Mouse (Mus musculus): ENCODE results near the gene Alkbh4.
A peak's percentile ranks its signal among the peaks of the same experiment; 100 is the strongest.
"Not testable (repeated sequence)": the region's sequence is repeated elsewhere in the genome, so short reads cannot be mapped to it uniquely, and the experiment has no call there.

Alkbh4 gene

DNA sequence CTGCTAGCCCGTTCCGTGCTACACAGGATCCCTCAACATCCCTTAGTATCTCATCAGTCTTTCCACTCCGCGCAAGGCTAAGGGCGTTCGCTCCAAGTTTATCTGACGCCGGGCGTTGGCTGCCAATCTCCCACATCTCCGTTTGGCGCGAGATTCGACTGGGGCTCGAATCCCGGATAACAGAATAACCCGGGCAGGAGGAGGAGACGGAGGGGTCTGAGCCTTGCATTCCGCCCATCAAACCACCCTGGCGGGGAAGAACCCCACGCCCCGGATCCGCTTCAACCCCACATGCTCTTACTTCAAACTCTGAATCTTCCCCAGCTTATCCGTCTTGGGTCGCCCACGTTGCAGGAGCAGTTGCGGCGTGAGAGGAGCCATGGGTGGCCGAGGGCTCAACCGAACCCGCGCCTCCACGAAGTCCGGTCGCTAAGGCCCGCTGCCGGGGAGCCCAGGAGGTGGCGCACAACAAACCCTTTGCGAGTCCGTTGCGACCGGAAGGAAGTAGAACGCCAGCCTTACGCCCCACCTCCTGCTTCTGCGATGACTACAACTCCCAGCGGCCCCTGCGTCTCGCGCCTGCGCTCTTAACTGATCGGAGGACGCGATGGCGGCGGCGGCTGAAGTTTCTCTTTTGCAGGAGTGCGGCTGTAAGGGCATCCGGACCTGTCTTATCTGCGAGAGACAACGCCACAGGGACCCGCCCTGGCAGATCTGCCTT, at the start of gene Alkbh4, which contains the start of gene Lrwd1:
Alkbh4 (plus strand) TSS at position 576 of the 721 bp plus-strand sequence.
Lrwd1 (minus strand) TSS at position 504 of the 721 bp plus-strand sequence.
- DNase-seq = peak; percentile 96 to 97

- DNase-seq = no peak
Measured at GRCm38 (mm10) chr5:136086290-136086689, 49.7 kb upstream of the Alkbh4 start.

DNA sequence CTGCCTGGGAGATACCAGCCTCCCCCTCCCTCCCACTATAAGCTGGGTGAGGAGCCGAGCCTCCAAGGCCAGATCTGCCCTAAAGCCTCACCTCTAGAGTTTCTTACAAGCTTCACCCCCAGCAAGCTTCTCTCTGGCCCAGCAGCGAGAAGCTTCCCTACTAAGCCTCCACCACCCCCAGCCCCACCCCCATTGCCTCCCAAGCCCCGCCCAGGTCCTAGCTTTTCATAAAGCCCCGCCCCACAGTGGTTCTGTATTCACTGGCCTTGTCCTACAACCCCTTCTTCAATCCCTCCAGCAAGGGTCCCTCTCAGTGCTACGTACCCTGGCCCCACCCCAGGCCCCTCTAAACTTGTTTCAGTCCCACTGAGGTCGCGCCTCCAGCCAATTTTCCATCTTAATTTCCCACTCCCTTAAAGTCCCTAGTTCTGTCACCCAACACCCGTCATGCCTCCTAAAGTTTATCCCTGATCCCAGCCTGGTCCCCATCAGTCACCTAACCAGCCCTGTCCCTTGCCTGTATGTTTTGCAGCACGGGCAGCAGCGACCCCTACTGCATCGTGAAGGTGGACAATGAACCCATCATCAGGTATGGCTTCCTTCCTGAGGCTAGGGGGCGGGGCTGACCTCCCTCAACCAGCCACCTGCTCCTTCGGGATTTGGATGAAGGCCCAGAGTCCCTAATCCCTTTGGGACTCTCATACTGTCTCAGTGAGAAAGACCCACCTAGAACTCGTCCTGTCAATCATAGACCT, 46.9 kb upstream of the Alkbh4 start:
- peak in 1 of 2 experiments; percentile 31 for DNase-seq

GRCm38 (mm10) chr5:136091927-136092326, 44.0 kb upstream of the Alkbh4 start:
- no peak for DNase-seq

- no peak for DNase-seq
Measured at GRCm38 (mm10) chr5:136094249-136095010, 41.5 kb upstream of the Alkbh4 start.

DNA sequence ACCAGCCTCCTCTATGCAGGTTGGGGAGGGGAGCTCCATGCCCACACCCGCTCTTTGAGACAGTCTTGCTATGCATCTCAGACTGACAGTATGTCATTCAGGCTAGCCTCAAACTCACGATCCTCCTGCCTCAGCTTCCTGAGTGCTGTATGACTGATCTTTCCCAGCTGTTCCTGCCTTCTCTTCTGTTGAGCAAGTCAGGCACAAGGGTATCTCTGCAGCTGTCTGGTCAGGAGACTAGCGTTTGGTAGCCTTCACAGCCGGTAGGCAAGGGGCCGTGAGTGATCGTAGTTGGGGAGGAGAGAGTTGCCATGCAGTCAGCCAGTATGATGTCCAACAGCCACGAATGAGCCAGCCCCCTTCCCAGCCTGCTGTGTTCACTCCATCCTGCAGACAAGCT, 40.9 kb upstream of the Alkbh4 start:
- no peak for DNase-seq

DNA sequence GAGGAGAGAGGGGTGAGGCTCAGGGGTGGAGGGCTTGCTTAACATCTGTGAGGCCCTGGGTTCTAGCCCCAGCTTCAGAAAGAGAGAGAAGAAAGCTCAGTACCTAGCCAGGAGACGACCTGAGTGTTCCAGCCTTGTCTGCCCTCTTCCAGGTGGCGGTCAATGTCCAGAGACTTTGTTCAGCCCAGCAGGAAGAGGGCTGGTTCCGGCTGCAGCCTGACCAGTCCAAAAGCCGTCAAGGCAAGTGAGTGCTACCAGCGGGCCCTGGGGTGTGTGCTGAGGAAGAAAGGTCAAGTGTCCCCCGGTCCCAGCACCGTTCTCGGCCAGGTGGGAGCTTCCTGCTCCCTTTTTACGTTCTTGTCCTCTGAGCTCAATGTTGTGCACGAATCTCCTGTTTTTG, 37.4 kb upstream of the Alkbh4 start:
- DNase-seq = no peak

DNA sequence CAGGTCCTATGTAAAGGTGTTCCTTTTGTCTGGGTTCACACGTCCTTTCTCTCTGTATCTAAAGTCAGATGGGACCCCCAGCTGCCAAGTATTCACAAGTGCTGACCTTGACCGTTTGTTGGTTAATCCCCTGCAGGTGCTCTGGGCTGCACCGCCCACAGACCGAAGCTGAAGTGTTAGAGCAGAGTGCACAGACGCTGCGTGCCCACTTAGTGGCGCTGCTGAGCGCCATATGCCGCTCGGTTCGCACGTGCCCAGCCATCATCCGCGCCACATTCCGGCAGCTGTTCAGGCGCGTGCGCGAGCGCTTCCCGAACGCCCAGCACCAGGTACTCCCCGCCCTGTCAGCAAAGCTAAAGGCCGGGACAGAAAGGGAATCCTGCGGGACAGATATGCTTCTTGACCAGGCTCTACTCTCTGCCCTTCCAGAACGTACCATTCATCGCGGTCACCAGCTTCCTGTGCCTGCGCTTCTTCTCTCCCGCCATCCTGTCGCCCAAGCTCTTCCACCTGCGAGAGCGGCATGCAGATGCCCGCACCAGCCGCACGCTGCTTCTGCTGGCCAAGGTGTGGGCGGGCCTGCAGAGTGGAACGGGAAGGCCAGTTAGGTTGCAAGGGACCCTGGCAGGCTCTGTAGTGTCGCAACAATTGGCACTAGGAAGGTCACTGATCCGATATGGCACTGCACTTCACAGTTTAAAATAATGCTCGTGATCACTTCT, 33.7 kb upstream of the Alkbh4 start:
- peak; percentile 72 to 81 for DNase-seq

DNA sequence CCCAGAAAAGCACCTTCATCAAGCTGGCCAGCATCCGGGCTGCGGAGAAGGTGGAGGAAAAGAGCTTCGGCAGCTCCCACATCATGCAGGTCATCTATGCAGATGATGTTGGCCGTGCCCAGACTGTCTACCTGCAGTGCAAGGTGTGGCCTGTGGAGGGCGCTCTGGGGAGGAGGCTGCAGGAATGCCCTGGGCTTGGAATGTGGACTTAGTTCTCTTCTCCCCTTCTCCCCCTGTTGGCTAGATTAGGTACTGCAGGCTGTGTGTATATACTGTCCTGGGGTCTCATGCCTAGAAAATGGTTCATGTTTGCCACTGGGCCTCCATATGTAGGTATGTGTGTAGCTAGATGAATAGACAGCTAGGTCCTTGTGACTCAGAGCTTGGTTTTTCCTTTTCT, 31.4 kb upstream of the Alkbh4 start:
- DNase-seq = no peak

- DNase-seq = no peak
Measured at GRCm38 (mm10) chr5:136108486-136108885, 27.5 kb upstream of the Alkbh4 start.

GRCm38 (mm10) chr5:136109042-136109441, 26.9 kb upstream of the Alkbh4 start:
- no peak for DNase-seq

GRCm38 (mm10) chr5:136113546-136113945, 22.4 kb upstream of the Alkbh4 start:
- not testable (repeated sequence) for DNase-seq

GRCm38 (mm10) chr5:136115891-136116783, 19.8 kb upstream of the Alkbh4 start, which contains the start of gene Polr2j:
Polr2j (plus strand) TSS chr5:136116631.
- DNase-seq = peak; percentile 97 to 99

DNA sequence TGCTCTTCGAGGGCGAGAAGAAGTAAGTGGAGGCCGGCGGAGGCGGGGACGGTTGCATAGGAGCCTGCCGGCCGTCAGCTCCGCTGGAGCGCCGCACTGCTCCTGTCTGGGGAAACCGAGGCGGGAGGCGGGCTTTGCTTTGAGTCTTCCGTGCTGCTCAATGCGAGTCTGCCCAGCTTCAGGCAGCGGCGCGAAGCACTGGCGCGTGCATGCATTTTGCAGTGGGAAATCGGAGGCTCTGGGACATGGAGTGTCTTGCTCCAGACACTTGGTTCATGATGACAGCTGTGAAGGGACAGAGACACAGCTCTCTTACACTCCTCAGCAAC, 19.2 kb upstream of the Alkbh4 start:
- no peak for DNase-seq

DNA sequence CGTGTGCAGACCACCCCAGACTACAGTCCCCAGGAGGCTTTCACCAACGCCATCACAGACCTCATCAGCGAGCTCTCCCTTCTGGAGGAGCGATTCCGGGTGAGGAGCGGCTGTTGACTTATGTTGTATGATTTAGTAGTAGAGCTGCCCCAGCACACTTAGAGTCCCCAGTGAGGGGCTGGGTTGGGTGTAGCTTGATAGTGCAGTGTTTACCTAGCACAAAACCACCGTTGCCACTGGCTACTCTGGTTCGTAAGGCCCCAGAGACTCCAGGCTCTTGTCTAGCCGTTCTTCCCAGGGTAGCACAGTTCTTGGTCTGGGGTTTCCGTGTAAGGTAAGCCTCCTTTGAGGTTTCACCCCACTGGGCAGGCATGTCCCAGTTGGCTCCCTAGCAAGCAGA, 13.8 kb upstream of the Alkbh4 start:
- DNase-seq = no peak

DNA sequence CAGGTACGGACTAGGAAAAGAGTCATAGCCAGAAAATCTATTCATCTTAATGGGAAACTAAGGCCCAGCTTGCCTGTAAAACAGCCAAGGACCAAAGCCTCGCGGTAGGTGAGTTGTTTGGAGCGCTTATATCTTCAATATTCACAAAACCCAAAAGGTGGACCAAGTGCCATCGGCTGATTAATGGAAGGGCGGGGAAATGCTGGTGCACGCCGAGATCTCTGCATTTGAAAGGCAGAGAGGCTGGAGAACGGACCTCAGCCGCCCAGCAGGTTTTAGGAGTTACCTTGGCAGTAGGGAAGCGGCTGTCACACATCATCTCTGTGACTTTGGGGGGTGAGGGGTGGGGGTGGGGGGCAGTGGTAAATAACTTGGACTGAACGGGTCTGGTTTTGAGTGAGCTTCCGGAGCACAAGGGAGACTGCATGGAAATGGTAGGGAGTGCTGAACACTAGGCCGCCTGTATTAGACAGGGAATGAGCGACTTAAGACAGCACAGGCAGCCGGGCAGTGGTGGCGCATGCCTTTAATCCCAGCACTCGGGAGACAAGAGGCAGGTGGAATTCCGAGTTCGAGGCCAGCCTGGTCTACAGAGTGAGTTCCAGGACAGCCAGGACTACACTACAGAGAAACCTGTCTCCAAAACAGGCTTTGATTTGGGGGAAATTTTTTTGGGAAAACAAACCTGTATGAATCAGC, 495 bp downstream of the Alkbh4 start:
- no peak for DNase-seq

GRCm38 (mm10) chr5:136137658-136138274, 1.8 kb downstream of the Alkbh4 start:
- peak; percentile 56 to 59 for DNase-seq

DNA sequence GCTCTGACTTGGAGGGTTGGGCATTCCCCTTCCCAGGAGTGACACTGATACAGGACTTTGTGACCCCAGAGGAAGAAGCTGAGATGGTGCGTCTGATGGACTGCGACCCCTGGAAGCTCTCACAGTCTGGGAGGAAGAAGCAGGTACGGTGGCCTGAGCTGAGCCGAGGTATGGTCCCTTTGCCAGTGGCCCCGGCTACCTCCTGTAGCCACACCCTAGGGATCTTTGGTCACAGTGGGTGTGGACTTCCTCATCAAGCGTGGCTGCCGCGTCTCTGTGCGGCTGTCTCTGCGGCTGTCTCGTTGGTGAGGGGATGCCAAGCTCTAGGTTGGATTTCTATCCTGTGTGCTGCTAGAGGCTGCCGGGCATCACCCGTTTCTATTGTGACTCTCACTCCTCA, 3.4 kb downstream of the Alkbh4 start:
- no peak for DNase-seq

DNA sequence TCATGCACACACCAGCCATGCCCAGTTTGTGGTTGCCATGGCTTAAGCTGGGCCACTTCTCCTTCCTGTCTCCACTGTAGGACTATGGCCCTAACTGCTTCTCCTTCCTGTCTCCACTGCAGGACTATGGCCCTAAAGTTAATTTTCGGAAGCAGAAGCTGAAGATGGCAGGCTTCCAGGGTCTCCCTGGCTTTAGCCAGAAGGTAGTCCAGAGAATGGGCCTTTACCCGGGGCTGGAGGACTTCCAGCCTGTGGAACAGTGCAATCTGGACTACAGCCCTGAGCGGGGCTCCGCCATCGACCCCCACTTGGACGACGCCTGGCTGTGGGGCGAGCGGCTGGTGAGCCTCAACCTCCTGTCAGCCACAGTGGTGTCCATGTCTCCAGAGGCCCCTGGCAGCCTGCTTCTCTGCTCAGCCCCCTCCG, 4.1 kb downstream of the Alkbh4 start:
- DNase-seq = peak; percentile 37 to 40

- DNase-seq = no peak
Measured at GRCm38 (mm10) chr5:136142746-136143145, 6.8 kb downstream of the Alkbh4 start.

Measured in cerebellum, adult 18-20 months (tissue).